Mouse (Mus musculus) MEL (cell line): Measurements from ENCODE around the gene Ckmt1.

Experiments used
- EP300 ChIP-seq, 2 experiments: IDR thresholded peaks; 2 replicates each; pipeline ENCODE4 v1.6.1; 2011; ENCODE audit warnings: improper control_type of control experiment in 2 of 2, low read length in 2 of 2, low read depth in 1 of 2, mild to moderate bottlenecking in 1 of 2
- GATA1 ChIP-seq: IDR thresholded peaks from 2 replicates; pipeline ENCODE4 v1.6.1; 2011; ENCODE audit warnings: low read depth, low read length, improper control_type of control experiment
- MAFK ChIP-seq: IDR thresholded peaks from 2 replicates; pipeline ENCODE4 v1.6.1; 2011; ENCODE audit warnings: low read depth, mild to moderate bottlenecking, low read length, improper control_type of control experiment, borderline replicate concordance
- MEF2A ChIP-seq: IDR thresholded peaks from 2 replicates; pipeline ENCODE4 v1.6.1; 2014; ENCODE audit warnings: low read depth, mild to moderate bottlenecking, inconsistent platforms, low read length, improper control_type of control experiment; ENCODE audit not compliant: poor library complexity, insufficient replicate concordance, severe bottlenecking; ENCODE audit errors: extremely low read depth
- TBP ChIP-seq: IDR thresholded peaks from 2 replicates; pipeline ENCODE4 v1.8.0; 2011; ENCODE audit warnings: low read depth, low read length, improper control_type of control experiment

DNA sequence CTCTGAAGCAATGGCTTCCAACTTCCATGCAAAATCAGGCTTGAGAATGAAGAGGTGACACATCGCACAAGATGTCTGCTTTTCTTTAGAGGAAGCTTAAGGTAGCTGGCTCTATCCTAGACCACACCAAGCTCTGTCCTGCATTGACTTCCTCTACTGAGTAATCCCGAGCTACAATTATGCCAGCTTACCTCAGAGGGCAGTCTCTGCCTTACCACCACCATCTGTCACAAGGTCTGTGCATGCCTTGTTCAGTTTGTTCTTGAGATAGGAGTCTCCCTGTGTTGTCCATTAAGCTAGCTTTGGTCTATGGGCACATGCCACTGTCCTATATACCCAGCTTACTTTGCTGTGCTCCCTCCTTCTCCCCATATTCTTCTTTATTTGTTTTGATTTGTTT, 28.0 kb upstream of the Ckmt1 start:
- TF ChIP-seq GATA1 (no peak), EP300 (IDR thresholded peaks at IDR 0.05; ENCODE audit: low read depth in 1 of 2, low read length in 2 of 2) (no peak), MEF2A (no peak), TBP (no peak), MAFK (no peak)
